Comparison of ENCODE assay signal across 9 mouse cellular contexts in the genomic region with DNA sequence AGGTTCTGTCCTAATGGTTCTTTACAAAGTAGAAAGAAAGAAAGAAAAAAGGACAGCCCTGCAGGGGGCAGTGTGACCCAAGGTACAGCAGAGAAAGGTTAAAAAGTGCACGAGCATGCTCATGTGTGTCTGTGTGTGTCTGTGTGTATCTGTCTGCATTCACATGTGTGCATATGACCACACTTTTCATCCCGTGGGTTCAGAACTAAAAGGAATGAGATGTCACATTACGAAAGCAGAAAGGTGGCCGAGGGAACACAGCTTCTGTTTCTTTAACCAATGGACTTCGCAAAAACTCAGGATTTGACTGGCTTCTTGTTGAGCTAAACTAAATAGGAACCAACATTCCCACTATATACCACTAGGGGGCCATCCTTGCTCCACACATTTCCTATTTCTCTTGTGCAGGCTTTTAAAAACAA. TPM values are rescaled to one million over a fixed set of nuclear protein-coding genes. Genes with fewer than 3 reads are reported as not detected.
DNase-seq lines count a peak whose midpoint lies in the region; ATAC-seq and TF ChIP-seq lines count a peak whose summit lies in the region.
"Had no signal": no experiment of that assay in that cellular context is flagged by ENCODE, and none has a peak within 500 bp of the region (broad histone marks: within the 10 kb centered on the region; RNA-seq: fewer than 3 reads in every experiment).

No protein-coding gene starts in this region.

- peak; percentile 29 for DNase-seq in gastrocnemius, adult 2 months
- DNase-seq in gastrocnemius, postnatal 14 days, result no peak
- peak; percentile 28 for DNase-seq in urinary bladder, postnatal 25 days (ENCODE audit: low spot score)
- DNase-seq in urinary bladder, postnatal 4 days (ENCODE audit: low spot score in 2 of 2), result no peak
- DNase-seq in cerebellum, postnatal 10 days, result peak; percentile 61 to 79
- DNase-seq in kidney, adult 9 months, result peak; percentile 74
- peak; percentile 75 for DNase-seq in lung, postnatal 14 days
- peak; percentile 74 for DNase-seq in stomach, postnatal 0 days (ENCODE audit: low spot score)

- TF ChIP-seq EP300 in stomach, postnatal 0 days (optimal IDR thresholded peaks at IDR 0.05), result no peak

- no peak overlapping the region for H3K4me3 ChIP-seq in gastrocnemius, adult 2 months
- H3K4me3 ChIP-seq in stomach, postnatal 0 days (ENCODE audit: low read depth, low read length), result no peak overlapping the region
- H3K4me3 ChIP-seq: embryonic facial prominence, embryonic 13.5 days had no signal

- no peak overlapping the region for H3K27ac ChIP-seq in gastrocnemius, adult 2 months
- H3K27ac ChIP-seq in stomach, postnatal 0 days (replicated peaks), result no peak overlapping the region
- H3K27ac ChIP-seq: embryonic facial prominence, embryonic 13.5 days had no signal

- no peaks in the 10 kb centered on the region for H3K27me3 ChIP-seq in stomach, postnatal 0 days (ENCODE audit: control insufficient read depth, insufficient read depth, low read length)
- H3K27me3 ChIP-seq: embryonic facial prominence, embryonic 13.5 days had no signal

- 26% methylated on average over 5 of the region's 5 CpGs for WGBS in stomach, postnatal 0 days

- no peak overlapping the region for H3K4me2 ChIP-seq in stomach, postnatal 0 days (replicated peaks; ENCODE audit: low read depth)
- H3K4me2 ChIP-seq: embryonic facial prominence, embryonic 13.5 days had no signal

- intact Hi-C loops in gastrocnemius, adult 2 months (cut with DNase I), result no loop called here
- intact Hi-C loops in gastrocnemius, postnatal 14 days (cut with DNase I; ENCODE audit: low total_unique reads), result no loop called here

- no peak overlapping the region for H3K9ac ChIP-seq in stomach, postnatal 0 days (ENCODE audit: low read length)
- H3K9ac ChIP-seq: embryonic facial prominence, embryonic 13.5 days had no signal

- no peaks in the 10 kb centered on the region for H3K4me1 ChIP-seq in stomach, postnatal 0 days (replicated peaks; ENCODE audit: control insufficient read depth, insufficient read depth)
- H3K4me1 ChIP-seq: embryonic facial prominence, embryonic 13.5 days had no signal

- peaks cover 4% of the 10 kb centered on the region; the same call in 1 of the 2 replicates for H3K36me3 ChIP-seq in stomach, postnatal 0 days (ENCODE audit: control insufficient read depth, insufficient read depth, low read length)

- peak; percentile 59 for TF ChIP-seq CTCF in gastrocnemius, adult 2 months (IDR thresholded peaks at IDR 0.05)
- TF ChIP-seq CTCF in stomach, postnatal 0 days (IDR thresholded peaks at IDR 0.05; ENCODE audit: low read depth), result peak; percentile 70

- ATAC-seq in stomach, postnatal 0 days (ENCODE audit: low FRiP score, low TSS enrichment), result no peak

- H3K9me3 ChIP-seq in stomach, postnatal 0 days (ENCODE audit: control insufficient read depth, low read length), result no peaks in the 10 kb centered on the region
- H3K9me3 ChIP-seq: embryonic facial prominence, embryonic 13.5 days had no signal

RNA-seq across cellular contexts. Expression of gene Serac1, which starts 24.6 kb away (rescaled TPM):
- 1 to 10 TPM; 6.5 to 7.3 TPM for total RNA-seq in gastrocnemius, adult 2 months (2021)
- total RNA-seq in gastrocnemius, postnatal 14 days (2021), result 1 to 10 TPM; 4.1 to 5.1 TPM
- polyA plus RNA-seq in stomach, postnatal 0 days (2015; fragmentation: Nextera tagmentation; extraction: Ambion mirVana), result 1.4 and 1.5 TPM in 2 replicates

RNA-seq across cellular contexts. Expression of gene Gtf2h5, which starts 24.6 kb away (rescaled TPM):
- 10 to 100 TPM; 50.5 to 52.7 TPM for total RNA-seq in gastrocnemius, adult 2 months (2021)
- total RNA-seq in gastrocnemius, postnatal 14 days (2021), result 10 to 100 TPM; 55.5 to 61.0 TPM
- polyA plus RNA-seq in stomach, postnatal 0 days (2015; fragmentation: Nextera tagmentation; extraction: Ambion mirVana), result 128 and 141 TPM in 2 replicates

RNA-seq across cellular contexts. Expression of gene Tulp4, which starts 51.3 kb away (rescaled TPM):
- 100 to 1,000 TPM; 111 to 124 TPM for total RNA-seq in gastrocnemius, adult 2 months (2021)
- total RNA-seq in gastrocnemius, postnatal 14 days (2021), result 10 to 100 TPM; 90.0 to 98.1 TPM
- 33.6 and 39.3 TPM in 2 replicates for polyA plus RNA-seq in stomach, postnatal 0 days (2015; fragmentation: Nextera tagmentation; extraction: Ambion mirVana)

Comparison
In these comparisons a context has a peak if more than half of its experiments do, and no peak if none do; other contexts are left out.
1. DNase-seq: peak in gastrocnemius, adult 2 months (single experiment), urinary bladder, postnatal 25 days (single experiment), cerebellum, postnatal 10 days (2 of 2), kidney, adult 9 months (single experiment), lung, postnatal 14 days (single experiment) and stomach, postnatal 0 days (single experiment); none in gastrocnemius, postnatal 14 days (single experiment) and urinary bladder, postnatal 4 days (0 of 2).